Mouse (Mus musculus) heart, embryonic 11.5 days (tissue): ENCODE data around the gene Fam206a. TPM values are rescaled to one million over a fixed set of nuclear protein-coding genes. Genes with fewer than 3 reads are reported as not detected.
A peak's percentile ranks its signal among the peaks of the same experiment; 100 is the strongest.

Experiments
- ATAC-seq: fragments of 200-750 bp; cut with Nextera tagmentation; replicated peaks from 2 replicates; pipeline ENCODE4 v1.8.0; 2017; ENCODE audit warnings: moderate library complexity; ENCODE audit not compliant: insufficient number of reproducible peaks, low FRiP score, low TSS enrichment
- H3K27ac ChIP-seq: fragments of 300-500 bp; sonication (generic); 2 replicates; pipeline ENCODE4 v1.5.1; 2014; ENCODE audit warnings: mild to moderate bottlenecking, low read depth, low read length
- H3K27me3 ChIP-seq: fragments of 300-500 bp; sonication (generic); 2 replicates; pipeline ENCODE4 v1.6.1; 2014; ENCODE audit warnings: mild to moderate bottlenecking, low read length, mixed read lengths; ENCODE audit not compliant: control insufficient read depth, insufficient read depth
- H3K36me3 ChIP-seq: fragments of 300-500 bp; sonication (generic); 2 replicates; pipeline ENCODE4 v1.6.1; 2014; ENCODE audit warnings: mild to moderate bottlenecking, low read length, moderate library complexity, mixed read lengths; ENCODE audit not compliant: control insufficient read depth, insufficient read depth
- H3K4me1 ChIP-seq: fragments of 300-500 bp; sonication (generic); 2 replicates; pipeline ENCODE4 v1.6.1; 2014; ENCODE audit warnings: low read length; ENCODE audit not compliant: control insufficient read depth, insufficient read depth
- H3K4me2 ChIP-seq: fragments of 300-500 bp; sonication (generic); 2 replicates; pipeline ENCODE4 v1.6.1; 2014; ENCODE audit warnings: mild to moderate bottlenecking, moderate library complexity
- H3K4me3 ChIP-seq: fragments of 300-500 bp; sonication (generic); 2 replicates; pipeline ENCODE4 v1.5.1; 2014; ENCODE audit warnings: low read depth, low read length
- H3K9ac ChIP-seq: fragments of 300-500 bp; sonication (generic); 2 replicates; pipeline ENCODE4 v1.6.1; 2014; ENCODE audit warnings: mild to moderate bottlenecking, low read depth, low read length, moderate library complexity
- H3K9me3 ChIP-seq: fragments of 300-500 bp; sonication (generic); replicated peaks from 2 replicates; pipeline ENCODE4 v1.6.1; 2016; ENCODE audit warnings: low read length; ENCODE audit not compliant: control insufficient read depth
- WGBS: fragments of 180-500 bp; shearing (Covaris S2); extraction: QIAGEN DNeasy Blood & Tissue Kit; methylation state at CpG from one replicate; pipeline ENCODE4 v1.1.7; 2014; ENCODE audit not compliant: insufficient replicate concordance; 5-methylcytosine and 5-hydroxymethylcytosine counted together
- polyA plus RNA-seq: library from polyadenylated mRNA; unstranded; fragments of >200 nt; fragmentation: Nextera tagmentation; extraction: Ambion mirVana; gene quantifications from 2 replicates; pipeline ENCODE4 v1.2.1, GENCODE M21; 2014

Fam206a gene
- polyA plus RNA-seq, 1 experiment from 2014 or later = 16.7 TPM

- H3K27ac ChIP-seq = peak overlapping the region; percentile 35; the same call in 1 of the 2 replicates
- no peak; the same call in 1 of the 2 replicates for ATAC-seq
- H3K27me3 ChIP-seq = no peaks in the 10 kb centered on the region
- peak overlapping the region; percentile 14; the same call in 1 of the 2 replicates for H3K4me2 ChIP-seq
- no peaks in the 10 kb centered on the region for H3K36me3 ChIP-seq
- no peak overlapping the region for H3K9ac ChIP-seq
- WGBS = 52% methylated on average over 13 of the region's 13 CpGs
- H3K4me3 ChIP-seq = no peak overlapping the region
- H3K4me1 ChIP-seq = peaks cover 7% of the 10 kb centered on the region; the same call in 1 of the 2 replicates
- no peaks in the 10 kb centered on the region for H3K9me3 ChIP-seq
Observed at GRCm38 (mm10) chr4:56831013-56831609, 29.0 kb downstream of the Fam206a start.

- Histone ChIP-seq H3K4me3 (no peak overlapping the region), H3K27ac (no peak overlapping the region), H3K27me3 (no peaks in the 10 kb centered on the region), H3K36me3 (peaks cover 3% of the 10 kb centered on the region; the same call in 1 of the 2 replicates), H3K4me2 (no peak overlapping the region), H3K9ac (no peak overlapping the region), H3K9me3 (no peaks in the 10 kb centered on the region), H3K4me1 (peaks cover 7% of the 10 kb centered on the region; the same call in 1 of the 2 replicates)
- WGBS = 69% methylated on average over 7 of the region's 7 CpGs
- no peak for ATAC-seq
Observed at GRCm38 (mm10) chr4:56831998-56832397, 29.9 kb downstream of the Fam206a start.

GRCm38 (mm10) chr4:56837661-56838060 lies 35.5 kb downstream of the Fam206a start:
- H3K9me3 ChIP-seq = no peaks in the 10 kb centered on the region
- H3K4me2 ChIP-seq = no peak overlapping the region
- no peak overlapping the region for H3K27ac ChIP-seq
- ATAC-seq = no peak
- peaks cover 3% of the 10 kb centered on the region; the same call in 1 of the 2 replicates for H3K36me3 ChIP-seq
- H3K27me3 ChIP-seq = no peaks in the 10 kb centered on the region
- H3K4me1 ChIP-seq = no peaks in the 10 kb centered on the region
- WGBS = 63% methylated on average over 6 of the region's 6 CpGs
- H3K4me3 ChIP-seq = no peak overlapping the region
- no peak overlapping the region for H3K9ac ChIP-seq

- H3K4me1 ChIP-seq = no peaks in the 10 kb centered on the region
- no peak overlapping the region for H3K9ac ChIP-seq
- H3K9me3 ChIP-seq = no peaks in the 10 kb centered on the region
- 78% methylated on average over 3 of the region's 3 CpGs for WGBS
- peaks cover 7% of the 10 kb centered on the region for H3K36me3 ChIP-seq
- H3K27me3 ChIP-seq = no peaks in the 10 kb centered on the region
- no peak overlapping the region for H3K4me3 ChIP-seq
- no peak overlapping the region for H3K4me2 ChIP-seq
- no peak overlapping the region for H3K27ac ChIP-seq
- ATAC-seq = no peak
Observed at GRCm38 (mm10) chr4:56840297-56840696, 38.2 kb downstream of the Fam206a start.

GRCm38 (mm10) chr4:56842501-56842900 lies 40.4 kb downstream of the Fam206a start:
- Histone ChIP-seq H3K36me3 (peaks cover 4% of the 10 kb centered on the region; the same call in 1 of the 2 replicates), H3K27ac (peak overlapping the region; percentile 24; the same call in 1 of the 2 replicates), H3K9me3 (no peaks in the 10 kb centered on the region), H3K9ac (no peak overlapping the region), H3K4me1 (peaks cover 3% of the 10 kb centered on the region; the same call in 1 of the 2 replicates), H3K4me2 (no peak overlapping the region), H3K27me3 (no peaks in the 10 kb centered on the region), H3K4me3 (no peak overlapping the region)
- no peak for ATAC-seq
- 75% methylated on average over 7 of the region's 7 CpGs for WGBS

- no peak for ATAC-seq
- Histone ChIP-seq H3K27ac (no peak overlapping the region), H3K9me3 (no peaks in the 10 kb centered on the region), H3K4me2 (no peak overlapping the region), H3K4me1 (peaks cover 3% of the 10 kb centered on the region; the same call in 1 of the 2 replicates), H3K27me3 (no peaks in the 10 kb centered on the region), H3K36me3 (peaks cover 4% of the 10 kb centered on the region; the same call in 1 of the 2 replicates), H3K9ac (no peak overlapping the region), H3K4me3 (no peak overlapping the region)
- 88% methylated on average over 2 of the region's 2 CpGs for WGBS
Observed at GRCm38 (mm10) chr4:56843963-56844362, 41.8 kb downstream of the Fam206a start.

GRCm38 (mm10) chr4:56844911-56845310 lies 42.8 kb downstream of the Fam206a start:
- WGBS = 85% methylated on average over 4 of the region's 4 CpGs
- Histone ChIP-seq H3K4me3 (no peak overlapping the region), H3K9ac (no peak overlapping the region), H3K36me3 (peaks cover 4% of the 10 kb centered on the region; the same call in 1 of the 2 replicates), H3K27ac (no peak overlapping the region), H3K9me3 (no peaks in the 10 kb centered on the region), H3K4me2 (no peak overlapping the region), H3K4me1 (peaks cover 3% of the 10 kb centered on the region; the same call in 1 of the 2 replicates), H3K27me3 (no peaks in the 10 kb centered on the region)
- no peak for ATAC-seq

- H3K9me3 ChIP-seq = no peaks in the 10 kb centered on the region
- WGBS = 52% methylated on average over 12 of the region's 12 CpGs
- peaks cover 3% of the 10 kb centered on the region; the same call in 1 of the 2 replicates for H3K4me1 ChIP-seq
- no peaks in the 10 kb centered on the region for H3K27me3 ChIP-seq
- no peak overlapping the region for H3K9ac ChIP-seq
- H3K4me2 ChIP-seq = no peak overlapping the region
- H3K27ac ChIP-seq = no peak overlapping the region
- no peak overlapping the region for H3K4me3 ChIP-seq
- no peak for ATAC-seq
- peaks cover 4% of the 10 kb centered on the region; the same call in 1 of the 2 replicates for H3K36me3 ChIP-seq
Observed at GRCm38 (mm10) chr4:56845896-56846533, 43.9 kb downstream of the Fam206a start.
